Mouse (Mus musculus): ENCODE results near the gene Pwwp2b.

- no peak for TF ChIP-seq POLR2A (IDR thresholded peaks at IDR 0.05; ENCODE audit: low read depth, low read length)
- no peak for TF ChIP-seq CTCF (conservative IDR thresholded peaks at IDR 0.05; ENCODE audit: insufficient read depth, insufficient read length, low read depth, low read length)
Measured at GRCm38 (mm10) chr7:139300423-139300822, 52.1 kb downstream of the Pwwp2b start.

Data from kidney, adult 2 months (tissue).